Mouse (Mus musculus) neural tube, embryonic 11.5 days (tissue): ENCODE data around the gene Arhgef5. TPM values are rescaled to one million over a fixed set of nuclear protein-coding genes. Genes with fewer than 3 reads are reported as not detected.

ENCODE experiments used
- ATAC-seq: fragments of 200-750 bp; cut with Nextera tagmentation; 2 replicates; pipeline ENCODE4 v1.8.0; 2017; ENCODE audit warnings: moderate number of reproducible peaks, mild to moderate bottlenecking, moderate TSS enrichment, moderate library complexity; ENCODE audit not compliant: insufficient read depth, low FRiP score, low TSS enrichment
- DNase-seq: peaks from one replicate; pipeline ENCODE4 v3.0.0-alpha.2; 2015; ENCODE audit warnings: low spot score
- H3K27ac ChIP-seq: fragments of 300-500 bp; sonication (generic); 2 replicates; pipeline ENCODE4 v1.5.1; 2014; ENCODE audit warnings: low read depth, mild to moderate bottlenecking, low read length
- H3K27me3 ChIP-seq: fragments of 300-500 bp; sonication (generic); 2 replicates; pipeline ENCODE4 v1.6.1; 2014; ENCODE audit warnings: mild to moderate bottlenecking, low read length, mixed read lengths; ENCODE audit not compliant: control insufficient read depth, insufficient read depth
- H3K36me3 ChIP-seq: fragments of 300-500 bp; sonication (generic); 2 replicates; pipeline ENCODE4 v1.6.1; 2014; ENCODE audit warnings: mild to moderate bottlenecking, low read length, moderate library complexity, mixed read lengths; ENCODE audit not compliant: control insufficient read depth, insufficient read depth
- H3K4me1 ChIP-seq: fragments of 300-500 bp; sonication (generic); 2 replicates; pipeline ENCODE4 v1.6.1; 2014; ENCODE audit warnings: low read length, mixed read lengths; ENCODE audit not compliant: control insufficient read depth, insufficient read depth
- H3K4me2 ChIP-seq: fragments of 300-500 bp; sonication (generic); 2 replicates; pipeline ENCODE4 v1.6.1; 2014; ENCODE audit warnings: low read depth, mild to moderate bottlenecking, moderate library complexity
- H3K4me3 ChIP-seq: fragments of 300-500 bp; sonication (generic); 2 replicates; pipeline ENCODE4 v1.5.1; 2014; ENCODE audit warnings: low read depth, low read length
- H3K9ac ChIP-seq: fragments of 300-500 bp; sonication (generic); 2 replicates; pipeline ENCODE4 v1.6.1; 2014; ENCODE audit warnings: mild to moderate bottlenecking, low read length
- H3K9me3 ChIP-seq: fragments of 300-500 bp; sonication (generic); 2 replicates; pipeline ENCODE4 v1.6.1; 2016; ENCODE audit warnings: low read length; ENCODE audit not compliant: control insufficient read depth
- WGBS: fragments of 180-500 bp; shearing (Covaris S2); extraction: QIAGEN DNeasy Blood & Tissue Kit; methylation state at CpG from one replicate; pipeline ENCODE4 v1.1.7; 2014; 5-methylcytosine and 5-hydroxymethylcytosine counted together
- polyA plus RNA-seq: library from polyadenylated mRNA; unstranded; fragments of >200 nt; fragmentation: Nextera tagmentation; extraction: Ambion mirVana; gene quantifications from 2 replicates; pipeline ENCODE4 v1.2.1, GENCODE M21; 2014

Gene Arhgef5
- polyA plus RNA-seq, 1 experiment from 2014 or later = 2.6 TPM

GRCm38 (mm10) chr6:43274123-43274522 lies 8.7 kb downstream of the Arhgef5 start:
- Histone ChIP-seq H3K4me2 (no peak overlapping the region), H3K4me3 (no peak overlapping the region), H3K9me3 (no peaks in the 10 kb centered on the region), H3K9ac (no peak overlapping the region), H3K4me1 (no peaks in the 10 kb centered on the region), H3K27ac (no peak overlapping the region), H3K27me3 (no peaks in the 10 kb centered on the region), H3K36me3 (no peaks in the 10 kb centered on the region)
- no peak for ATAC-seq
- no peak for DNase-seq
- WGBS = 79% methylated on average over 4 of the region's 4 CpGs

- no peak for ATAC-seq
- H3K4me1 ChIP-seq = no peaks in the 10 kb centered on the region
- no peak overlapping the region for H3K27ac ChIP-seq
- no peaks in the 10 kb centered on the region for H3K27me3 ChIP-seq
- H3K9ac ChIP-seq = no peak overlapping the region
- H3K9me3 ChIP-seq = no peaks in the 10 kb centered on the region
- H3K36me3 ChIP-seq = no peaks in the 10 kb centered on the region
- no peak for DNase-seq
- H3K4me2 ChIP-seq = no peak overlapping the region
- H3K4me3 ChIP-seq = no peak overlapping the region
Observed at GRCm38 (mm10) chr6:43278247-43278646, 12.9 kb downstream of the Arhgef5 start.

GRCm38 (mm10) chr6:43280481-43280880 lies 15.1 kb downstream of the Arhgef5 start:
- 93% methylated on average over 5 of the region's 5 CpGs for WGBS
- no peak for ATAC-seq
- Histone ChIP-seq H3K36me3 (no peaks in the 10 kb centered on the region), H3K4me2 (no peak overlapping the region), H3K4me3 (no peak overlapping the region), H3K9me3 (no peaks in the 10 kb centered on the region), H3K4me1 (no peaks in the 10 kb centered on the region), H3K27ac (no peak overlapping the region), H3K9ac (no peak overlapping the region), H3K27me3 (no peaks in the 10 kb centered on the region)
- no peak for DNase-seq

- Histone ChIP-seq H3K9me3 (no peaks in the 10 kb centered on the region), H3K4me3 (no peak overlapping the region), H3K27ac (no peak overlapping the region), H3K4me1 (no peaks in the 10 kb centered on the region), H3K36me3 (no peaks in the 10 kb centered on the region), H3K27me3 (no peaks in the 10 kb centered on the region), H3K9ac (no peak overlapping the region), H3K4me2 (no peak overlapping the region)
- DNase-seq = no peak
- WGBS = 84% methylated on average over 3 of the region's 3 CpGs
- no peak for ATAC-seq
Observed at GRCm38 (mm10) chr6:43292041-43292440, 26.7 kb downstream of the Arhgef5 start.

GRCm38 (mm10) chr6:43292471-43293076 lies 27.2 kb downstream of the Arhgef5 start:
- H3K27ac ChIP-seq = no peak overlapping the region
- H3K27me3 ChIP-seq = no peaks in the 10 kb centered on the region
- ATAC-seq = no peak
- H3K9ac ChIP-seq = no peak overlapping the region
- H3K36me3 ChIP-seq = no peaks in the 10 kb centered on the region
- WGBS = 82% methylated on average over 6 of the region's 6 CpGs
- H3K9me3 ChIP-seq = no peaks in the 10 kb centered on the region
- H3K4me2 ChIP-seq = no peak overlapping the region
- H3K4me3 ChIP-seq = no peak overlapping the region
- DNase-seq = no peak
- H3K4me1 ChIP-seq = no peaks in the 10 kb centered on the region

GRCm38 (mm10) chr6:43293175-43293574 lies 27.8 kb downstream of the Arhgef5 start:
- no peak for ATAC-seq
- 82% methylated on average over 7 of the region's 7 CpGs for WGBS
- H3K9ac ChIP-seq = no peak overlapping the region

GRCm38 (mm10) chr6:43295908-43296307 lies 30.5 kb downstream of the Arhgef5 start:
- ATAC-seq (no peak), DNase-seq (no peak)
- no peak overlapping the region for H3K27ac ChIP-seq
- H3K27me3 ChIP-seq = no peaks in the 10 kb centered on the region
- H3K4me3 ChIP-seq = no peak overlapping the region
- H3K36me3 ChIP-seq = no peaks in the 10 kb centered on the region
- no peaks in the 10 kb centered on the region for H3K4me1 ChIP-seq
- 50% methylated on average over 5 of the region's 5 CpGs for WGBS
- no peak overlapping the region for H3K9ac ChIP-seq
- no peaks in the 10 kb centered on the region for H3K9me3 ChIP-seq
- no peak overlapping the region for H3K4me2 ChIP-seq

More at GRCm38 (mm10) chr6:43293175-43293574, 27.8 kb downstream of the Arhgef5 start:
- no peaks in the 10 kb centered on the region for H3K9me3 ChIP-seq
- DNase-seq = no peak
- H3K4me2 ChIP-seq = no peak overlapping the region
- no peaks in the 10 kb centered on the region for H3K27me3 ChIP-seq
- H3K36me3 ChIP-seq = no peaks in the 10 kb centered on the region
- H3K27ac ChIP-seq = no peak overlapping the region
- no peak overlapping the region for H3K4me3 ChIP-seq
- no peaks in the 10 kb centered on the region for H3K4me1 ChIP-seq

GRCm38 (mm10) chr6:43296798-43297507 lies 31.6 kb downstream of the Arhgef5 start:
- Histone ChIP-seq H3K4me3 (no peak overlapping the region), H3K9me3 (no peaks in the 10 kb centered on the region), H3K36me3 (no peaks in the 10 kb centered on the region), H3K27me3 (no peaks in the 10 kb centered on the region), H3K27ac (no peak overlapping the region), H3K9ac (no peak overlapping the region), H3K4me2 (no peak overlapping the region), H3K4me1 (no peaks in the 10 kb centered on the region)
- WGBS = 51% methylated on average over 7 of the region's 7 CpGs
- no peak for DNase-seq
- ATAC-seq = peak; percentile 35; the same call in 1 of the 2 replicates

GRCm38 (mm10) chr6:43297508-43297850 lies 32.1 kb downstream of the Arhgef5 start:
- DNase-seq (no peak), ATAC-seq (peak; percentile 31; the same call in 1 of the 2 replicates)
- 45% methylated on average over 2 of the region's 2 CpGs for WGBS
- no peaks in the 10 kb centered on the region for H3K9me3 ChIP-seq
- no peak overlapping the region for H3K4me2 ChIP-seq
- H3K4me3 ChIP-seq = no peak overlapping the region
- H3K27me3 ChIP-seq = no peaks in the 10 kb centered on the region
- no peak overlapping the region for H3K27ac ChIP-seq
- H3K4me1 ChIP-seq = no peaks in the 10 kb centered on the region
- no peak overlapping the region for H3K9ac ChIP-seq
- no peaks in the 10 kb centered on the region for H3K36me3 ChIP-seq
